Mouse (Mus musculus) midbrain, postnatal 0 days (tissue): ENCODE data around the gene Lce3e. TPM values are rescaled to one million over a fixed set of nuclear protein-coding genes. Genes with fewer than 3 reads are reported as not detected.

Experiments
- ATAC-seq: fragments of 200-750 bp; cut with Nextera tagmentation; 2 replicates; pipeline ENCODE4 v1.8.0; 2017; ENCODE audit warnings: moderate number of reproducible peaks, mild to moderate bottlenecking, moderate TSS enrichment, moderate library complexity; ENCODE audit not compliant: low FRiP score
- DNase-seq: peaks from one replicate; pipeline ENCODE4 v3.0.0-alpha.2; 2015; ENCODE audit warnings: low spot score
- H3K27ac ChIP-seq: fragments of 300-500 bp; sonication (generic); 2 replicates; pipeline ENCODE4 v1.5.1; 2014; ENCODE audit warnings: low read depth, mild to moderate bottlenecking, low read length, mixed read lengths
- H3K27me3 ChIP-seq: fragments of 300-500 bp; sonication (generic); 2 replicates; pipeline ENCODE4 v1.6.1; 2014; ENCODE audit warnings: low read length, control low read depth, mixed read lengths; ENCODE audit not compliant: insufficient read depth
- H3K36me3 ChIP-seq: fragments of 300-500 bp; sonication (generic); 2 replicates; pipeline ENCODE4 v1.6.1; 2014; ENCODE audit warnings: low read length, control low read depth, mixed read lengths; ENCODE audit not compliant: insufficient read depth
- H3K4me1 ChIP-seq: fragments of 300-500 bp; sonication (generic); 2 replicates; pipeline ENCODE4 v1.6.1; 2014; ENCODE audit warnings: mild to moderate bottlenecking, control low read depth, antibody characterized with exemption, low read length, mixed read lengths; ENCODE audit not compliant: insufficient read depth
- H3K4me2 ChIP-seq: fragments of 300-500 bp; sonication (generic); 2 replicates; pipeline ENCODE4 v1.6.1; 2014; ENCODE audit warnings: low read depth, mild to moderate bottlenecking, low read length, mixed read lengths; ENCODE audit not compliant: poor library complexity, severe bottlenecking
- H3K4me3 ChIP-seq: fragments of 300-500 bp; sonication (generic); 2 replicates; pipeline ENCODE4 v1.5.1; 2014; ENCODE audit warnings: low read depth, mild to moderate bottlenecking, low read length, moderate library complexity
- H3K9ac ChIP-seq: fragments of 300-500 bp; sonication (generic); replicated peaks from 2 replicates; pipeline ENCODE4 v1.6.1; 2014; ENCODE audit warnings: mild to moderate bottlenecking, low read length, moderate library complexity, mixed read lengths; ENCODE audit not compliant: poor library complexity, severe bottlenecking
- H3K9me3 ChIP-seq: fragments of 300-500 bp; sonication (generic); 2 replicates; pipeline ENCODE4 v1.6.1; 2016; ENCODE audit warnings: low read length, control low read depth
- CTCF ChIP-seq: IDR thresholded peaks from 2 replicates; pipeline ENCODE4 v1.5.1; 2016; ENCODE audit warnings: antibody characterized with exemption, mild to moderate bottlenecking
- WGBS: fragments of 180-500 bp; shearing (Covaris S2); extraction: QIAGEN DNeasy Blood & Tissue Kit; methylation state at CpG from one replicate; pipeline ENCODE4 v1.1.7; 2014; 5-methylcytosine and 5-hydroxymethylcytosine counted together
- polyA plus RNA-seq: library from polyadenylated mRNA; unstranded; fragments of >200 nt; fragmentation: Nextera tagmentation; extraction: Ambion mirVana; gene quantifications from 2 replicates; pipeline ENCODE4 v1.2.1, GENCODE M21; 2015
- total RNA-seq: library from RNA; depleted of rRNA; stranded (reverse); fragments of >200 nt; gene quantifications from 2 replicates; pipeline ENCODE4 v1.2.3, GENCODE M21; 2014

Gene Lce3e
- total and polyA plus RNA-seq, 2 experiments from 2014 or later = not detected

- H3K9ac ChIP-seq = no peak overlapping the region
- H3K27me3 ChIP-seq = no peaks in the 10 kb centered on the region
- TF ChIP-seq CTCF = no peak
- 55% methylated on average over 2 of the region's 2 CpGs for WGBS
- no peaks in the 10 kb centered on the region for H3K4me1 ChIP-seq
- no peaks in the 10 kb centered on the region for H3K9me3 ChIP-seq
- ATAC-seq (no peak), DNase-seq (no peak)
- H3K4me3 ChIP-seq = no peak overlapping the region
- no peak overlapping the region for H3K27ac ChIP-seq
- H3K36me3 ChIP-seq = no peaks in the 10 kb centered on the region
- H3K4me2 ChIP-seq = no peak overlapping the region
Measured at GRCm38 (mm10) chr3:92978484-92978883, 11.6 kb downstream of the Lce3e start.

GRCm38 (mm10) chr3:92991926-92992325 lies 25.1 kb downstream of the Lce3e start, which contains the start of gene Lce3f:
TSS of gene Lce3f (plus strand) at chr3:92992226.
- no peak within 1 kb of the TSS for H3K9ac ChIP-seq
- ATAC-seq (no peak), DNase-seq (no peak)
- no peak within 1 kb of the TSS for H3K27ac ChIP-seq
- no peak for TF ChIP-seq CTCF
- no peaks in the 10 kb centered on the region for H3K4me1 ChIP-seq
- H3K36me3 ChIP-seq = no peaks in the 10 kb centered on the region
- no peak within 1 kb of the TSS for H3K4me3 ChIP-seq
- no peaks in the 10 kb centered on the region for H3K9me3 ChIP-seq
- H3K27me3 ChIP-seq = no peaks in the 10 kb centered on the region
- no peak within 1 kb of the TSS for H3K4me2 ChIP-seq

- WGBS = 4% methylated on average over 7 of the region's 7 CpGs
Measured at GRCm38 (mm10) chr3:92998691-92999090, 31.8 kb downstream of the Lce3e start.

GRCm38 (mm10) chr3:93000621-93001020 lies 33.8 kb downstream of the Lce3e start:
- TF ChIP-seq CTCF = no peak
- H3K27me3 ChIP-seq = no peaks in the 10 kb centered on the region
- ATAC-seq (no peak), DNase-seq (no peak)
- H3K4me2 ChIP-seq = no peak overlapping the region
- no peak overlapping the region for H3K27ac ChIP-seq
- H3K9ac ChIP-seq = no peak overlapping the region
- 85% methylated on average over 3 of the region's 3 CpGs for WGBS
- H3K4me3 ChIP-seq = no peak overlapping the region
- H3K4me1 ChIP-seq = no peaks in the 10 kb centered on the region
- no peaks in the 10 kb centered on the region for H3K9me3 ChIP-seq
- H3K36me3 ChIP-seq = no peaks in the 10 kb centered on the region

More at GRCm38 (mm10) chr3:92998691-92999090, 31.8 kb downstream of the Lce3e start:
- peak; percentile 90 for ATAC-seq
- peak; percentile 90 for DNase-seq
- no peak overlapping the region for H3K9ac ChIP-seq
- H3K36me3 ChIP-seq = no peaks in the 10 kb centered on the region
- H3K4me1 ChIP-seq = no peaks in the 10 kb centered on the region
- no peaks in the 10 kb centered on the region for H3K9me3 ChIP-seq
- no peaks in the 10 kb centered on the region for H3K27me3 ChIP-seq
- no peak overlapping the region for H3K4me2 ChIP-seq
- TF ChIP-seq CTCF = peak; percentile 96
- no peak overlapping the region for H3K27ac ChIP-seq
- no peak overlapping the region for H3K4me3 ChIP-seq

- no peak for TF ChIP-seq CTCF
- no peak for ATAC-seq
- WGBS = 58% methylated on average over 4 of the region's 4 CpGs
Measured at GRCm38 (mm10) chr3:93002843-93003242, 36.0 kb downstream of the Lce3e start.

GRCm38 (mm10) chr3:93014378-93014801 lies 47.5 kb downstream of the Lce3e start:
- no peaks in the 10 kb centered on the region for H3K36me3 ChIP-seq
- no peaks in the 10 kb centered on the region for H3K27me3 ChIP-seq
- H3K4me3 ChIP-seq = peak overlapping the region; percentile 56
- DNase-seq (peak; percentile 57), ATAC-seq (peak; percentile 77)
- H3K4me1 ChIP-seq = no peaks in the 10 kb centered on the region
- no peak overlapping the region for H3K27ac ChIP-seq
- H3K9me3 ChIP-seq = no peaks in the 10 kb centered on the region
- TF ChIP-seq CTCF = peak; percentile 24
- peak overlapping the region; percentile 95 for H3K4me2 ChIP-seq
- WGBS = under 1% methylated on average over 24 of the region's 24 CpGs
- H3K9ac ChIP-seq = peak overlapping the region; percentile 53

More at GRCm38 (mm10) chr3:93002843-93003242, 36.0 kb downstream of the Lce3e start:
- no peak for DNase-seq
- Histone ChIP-seq H3K4me2 (no peak overlapping the region), H3K27ac (no peak overlapping the region), H3K27me3 (no peaks in the 10 kb centered on the region), H3K9me3 (no peaks in the 10 kb centered on the region), H3K9ac (no peak overlapping the region), H3K36me3 (no peaks in the 10 kb centered on the region), H3K4me1 (no peaks in the 10 kb centered on the region), H3K4me3 (no peak overlapping the region)
